Mouse (Mus musculus) C2C12 (cell line): ENCODE data around the gene C2. TPM values are rescaled to one million over a fixed set of nuclear protein-coding genes. Genes with fewer than 3 reads are reported as not detected.
A peak's percentile ranks its signal among the peaks of the same experiment; 100 is the strongest.

Source experiments
- H3K27me3 ChIP-seq: one replicate; pipeline ENCODE4 v1.6.1; 2011; ENCODE audit not compliant: control insufficient read depth, insufficient read depth, insufficient read length
- H3K36me3 ChIP-seq: one replicate; pipeline ENCODE4 v1.6.1; 2011; ENCODE audit not compliant: control insufficient read depth, insufficient read depth
- H3K4me3 ChIP-seq: one replicate; pipeline ENCODE4 v1.5.1; 2011; ENCODE audit warnings: mild to moderate bottlenecking, control low read depth; ENCODE audit not compliant: poor library complexity, insufficient read depth, severe bottlenecking
- H3K79me2 ChIP-seq: one replicate; pipeline ENCODE4 v1.6.1; 2011; ENCODE audit not compliant: control insufficient read depth, insufficient read depth
- H3K79me3 ChIP-seq: one replicate; pipeline ENCODE4 v1.6.1; 2011; ENCODE audit warnings: low read depth, control low read depth
- H3ac ChIP-seq: one replicate; pipeline ENCODE3; 2011; ENCODE audit warnings: low read depth; ENCODE audit not compliant: control insufficient read depth, insufficient read length
- CEBPB ChIP-seq: IDR thresholded peaks from one replicate; pipeline ENCODE4 v1.6.1; 2011; ENCODE audit warnings: low read depth, mild to moderate bottlenecking, control low read depth, moderate library complexity
- CTCF ChIP-seq: IDR thresholded peaks from one replicate; pipeline ENCODE4 v1.5.1; 2011; ENCODE audit not compliant: control insufficient read depth, insufficient read depth, insufficient read length
- FOSL1 ChIP-seq: IDR thresholded peaks from one replicate; pipeline ENCODE4 v1.8.0; 2011; ENCODE audit warnings: mild to moderate bottlenecking, low read length; ENCODE audit not compliant: poor library complexity, insufficient read depth, severe bottlenecking
- MAX ChIP-seq: IDR thresholded peaks from one replicate; pipeline ENCODE4 v1.6.1; 2011; ENCODE audit warnings: mild to moderate bottlenecking, control low read depth
- MYOD1 ChIP-seq: IDR thresholded peaks from one replicate; pipeline ENCODE4 v1.6.1; 2011; ENCODE audit warnings: low read depth; ENCODE audit not compliant: control insufficient read depth, insufficient read length
- MYOG ChIP-seq: IDR thresholded peaks from one replicate; pipeline ENCODE4 v1.6.1; 2011; ENCODE audit not compliant: control insufficient read depth, insufficient read length; ENCODE audit errors: extremely low read depth
- USF1 ChIP-seq: IDR thresholded peaks from one replicate; pipeline ENCODE4 v1.6.1; 2011; ENCODE audit warnings: low read depth, mild to moderate bottlenecking, control low read depth, moderate library complexity
- polyA plus RNA-seq: library from polyadenylated mRNA; unstranded; fragments of >200 nt; fragmentation: generic; extraction: Trizol; gene quantifications from one replicate; pipeline ENCODE4 v1.2.1, GENCODE M21; 2012; ENCODE audit warnings: missing spikeins

C2 gene
- polyA plus RNA-seq, 1 experiment: 0.32 TPM

DNA sequence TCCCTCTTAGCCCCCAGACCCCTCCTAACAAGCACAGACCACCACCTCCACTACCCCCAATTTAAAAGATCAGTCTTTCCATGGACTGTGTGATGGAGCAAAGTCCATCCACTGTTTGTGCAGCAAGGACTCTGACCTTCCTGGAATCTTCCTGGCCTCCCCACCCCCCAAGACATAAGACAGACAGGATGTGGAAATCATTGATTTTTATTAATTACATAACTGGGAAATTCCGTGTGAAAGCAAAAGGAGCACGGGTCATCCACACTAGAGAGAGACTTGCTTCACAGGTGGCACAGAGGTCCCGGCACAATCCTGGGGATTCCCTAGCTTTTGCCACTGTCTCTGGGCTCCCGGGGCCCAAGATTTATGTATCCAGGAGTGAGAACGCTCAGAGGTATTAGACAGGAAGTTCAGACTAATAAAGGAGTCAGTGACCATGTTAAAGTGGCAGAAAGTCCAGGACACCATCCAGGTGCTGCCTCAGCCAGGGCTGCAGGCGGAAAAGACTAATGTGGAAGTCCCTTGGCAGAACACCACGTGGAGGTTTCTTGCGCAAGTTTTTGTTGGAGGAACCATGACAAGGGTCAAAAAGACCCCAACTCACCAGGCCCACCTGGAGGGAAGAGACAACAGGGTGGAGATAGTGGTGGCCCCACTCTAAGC lies 35.5 kb downstream of the C2 start, which contains the start of gene Cfb:
Gene Cfb (minus strand): TSS at position 103 of the 666 bp plus-strand sequence.
- H3ac ChIP-seq: no peak within 1 kb of the TSS
- H3K27me3 ChIP-seq: peaks cover 25% of the 10 kb centered on the region
- no peaks in the 10 kb centered on the region for H3K79me3 ChIP-seq
- no peaks in the 10 kb centered on the region for H3K36me3 ChIP-seq
- no peaks in the 10 kb centered on the region for H3K79me2 ChIP-seq
- H3K4me3 ChIP-seq: no peak within 1 kb of the TSS
- TF ChIP-seq FOSL1 (no peak), MYOD1 (no peak), MYOG (no peak), CTCF (no peak), MAX (no peak), USF1 (no peak), CEBPB (no peak)

DNA sequence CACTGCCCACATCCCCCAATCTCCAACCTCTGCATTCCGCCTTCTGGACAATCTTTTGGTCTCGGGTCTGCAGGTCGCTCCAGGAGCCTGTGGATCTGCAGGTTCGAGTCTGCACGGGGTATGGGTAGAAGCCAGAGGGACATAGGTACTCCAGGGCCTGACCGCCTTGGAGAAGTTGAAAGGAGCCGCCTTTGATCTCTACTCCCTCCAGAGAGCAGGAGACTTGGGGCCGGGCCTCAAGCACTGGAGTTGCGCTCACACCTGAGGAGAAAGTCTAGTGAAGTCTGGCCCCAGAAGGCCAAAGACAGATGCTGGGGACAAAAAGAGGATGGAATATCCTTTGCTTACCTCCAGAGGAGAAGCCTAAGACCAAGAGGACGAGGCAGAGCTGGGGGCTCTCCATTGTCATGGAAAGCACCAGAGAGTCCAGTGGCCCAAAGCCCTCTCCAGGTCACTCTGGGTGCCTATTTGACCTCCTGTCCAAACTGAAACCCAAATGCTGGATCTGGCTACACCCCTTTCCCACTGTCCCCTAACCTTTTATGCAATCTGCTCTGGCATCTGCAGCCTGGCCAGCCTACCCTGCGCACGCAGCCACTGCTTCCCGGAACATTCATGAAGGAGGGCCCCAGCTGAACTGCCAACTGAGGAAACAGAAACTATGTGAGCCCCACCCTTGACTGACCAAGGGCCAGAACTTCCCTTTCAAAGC lies 36.2 kb downstream of the C2 start:
- peaks cover 5% of the 10 kb centered on the region for H3K36me3 ChIP-seq

DNA sequence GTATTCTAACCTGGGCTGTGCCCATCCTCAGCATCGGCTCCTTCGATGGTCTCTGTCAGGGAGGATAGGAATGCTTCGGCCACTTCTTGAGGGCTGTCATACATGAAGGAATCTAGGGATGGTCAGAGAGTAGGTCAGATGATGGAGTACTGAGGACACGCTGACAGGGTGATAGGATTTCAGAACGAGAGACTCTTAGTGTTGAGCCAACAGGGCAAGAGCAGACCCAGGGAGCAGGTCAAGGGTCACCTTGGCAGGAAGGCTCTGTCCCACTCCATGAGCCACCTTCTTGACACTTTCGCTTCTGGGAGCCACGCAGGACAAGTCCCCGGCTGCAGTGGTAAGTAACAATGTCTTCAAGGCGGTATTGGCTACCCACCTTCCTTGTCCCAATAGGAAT lies 37.6 kb downstream of the C2 start:
- Histone ChIP-seq H3K4me3 (no peak overlapping the region), H3K27me3 (peaks cover 25% of the 10 kb centered on the region), H3K79me2 (no peaks in the 10 kb centered on the region), H3ac (no peak overlapping the region), H3K36me3 (peaks cover 14% of the 10 kb centered on the region), H3K79me3 (no peaks in the 10 kb centered on the region)
- TF ChIP-seq CTCF (no peak), MYOG (no peak), MYOD1 (no peak), FOSL1 (no peak)

More for the DNA sequence above, 36.2 kb downstream of the C2 start:
- no peaks in the 10 kb centered on the region for H3K79me2 ChIP-seq
- no peak overlapping the region for H3K4me3 ChIP-seq
- H3ac ChIP-seq: no peak overlapping the region
- no peaks in the 10 kb centered on the region for H3K79me3 ChIP-seq
- TF ChIP-seq MYOG: no peak
- no peak for TF ChIP-seq MYOD1
- no peak for TF ChIP-seq CTCF
- no peak for TF ChIP-seq MAX
- TF ChIP-seq FOSL1: no peak
- TF ChIP-seq USF1: no peak
- no peak for TF ChIP-seq CEBPB
- peaks cover 25% of the 10 kb centered on the region for H3K27me3 ChIP-seq

DNA sequence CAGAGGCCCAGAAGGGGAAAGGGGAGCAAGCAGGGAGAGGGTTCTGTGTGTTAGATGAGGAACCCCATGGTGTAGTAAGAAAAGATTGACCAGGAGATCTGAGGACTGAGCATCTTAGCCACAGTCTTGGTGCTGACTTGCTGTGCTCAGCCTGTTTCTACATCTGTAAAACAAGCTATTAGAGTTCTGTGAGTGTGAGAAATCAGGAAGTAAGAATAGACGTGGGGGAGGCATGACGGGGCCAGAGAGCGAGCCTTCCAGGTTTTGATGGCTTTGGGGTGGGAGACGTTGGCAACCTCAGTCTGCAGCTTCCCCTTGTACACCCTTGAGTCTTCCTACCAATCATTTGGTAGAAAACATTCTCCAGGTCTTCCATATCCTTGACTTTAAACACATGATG lies 39.4 kb downstream of the C2 start:
- Histone ChIP-seq H3K4me3 (no peak overlapping the region), H3K27me3 (peaks cover 15% of the 10 kb centered on the region), H3K79me2 (no peaks in the 10 kb centered on the region), H3K36me3 (peaks cover 32% of the 10 kb centered on the region), H3ac (no peak overlapping the region), H3K79me3 (no peaks in the 10 kb centered on the region)
- TF ChIP-seq FOSL1 (no peak), CTCF (no peak), MAX (no peak), CEBPB (no peak), MYOD1 (no peak), USF1 (no peak), MYOG (no peak)

DNA sequence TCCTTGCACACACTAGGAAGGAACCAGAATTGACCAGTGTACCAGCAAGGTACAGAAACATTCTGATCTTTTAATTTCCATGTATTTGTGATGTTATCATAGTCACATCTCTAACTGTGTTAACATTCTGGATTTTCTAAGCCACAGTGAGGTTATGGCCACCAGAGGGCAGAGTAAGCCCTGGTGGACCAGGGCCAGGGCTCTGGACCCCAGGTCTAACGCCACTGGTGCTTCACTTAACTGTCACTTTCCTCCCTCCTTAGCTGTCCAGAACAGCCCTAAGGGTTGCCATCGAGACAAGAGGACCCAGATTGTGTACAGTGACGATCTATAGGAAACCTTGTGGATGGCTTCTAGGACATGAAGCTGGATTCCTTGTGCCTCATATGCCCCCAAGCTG lies 42.2 kb downstream of the C2 start:
- Histone ChIP-seq H3K27me3 (peaks cover 3% of the 10 kb centered on the region), H3K79me2 (peaks cover 17% of the 10 kb centered on the region), H3K79me3 (peaks cover 8% of the 10 kb centered on the region), H3K36me3 (peaks cover 51% of the 10 kb centered on the region), H3ac (no peak overlapping the region), H3K4me3 (no peak overlapping the region)
- TF ChIP-seq CTCF: peak; percentile 56
- TF ChIP-seq MYOD1: no peak

DNA sequence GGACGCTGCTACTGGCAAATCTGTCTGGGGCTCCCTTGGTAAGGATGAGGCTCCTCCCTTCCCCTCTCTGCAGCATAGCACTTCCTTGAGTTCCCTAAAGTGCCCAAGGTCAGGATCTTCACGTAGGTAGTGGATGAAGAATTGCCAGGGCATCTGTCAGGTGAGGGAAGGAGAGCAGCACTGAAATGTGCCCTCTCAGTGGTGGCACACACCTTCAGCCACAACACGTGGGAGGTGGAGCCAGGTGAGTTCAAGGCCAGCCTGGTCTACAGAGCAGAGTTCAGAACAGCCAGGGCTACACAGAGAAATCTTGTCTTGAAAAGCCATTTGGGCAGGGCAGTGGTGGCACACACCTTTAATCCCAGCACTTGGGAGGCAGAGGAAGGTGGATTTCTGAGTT lies 43.3 kb downstream of the C2 start:
- H3K4me3 ChIP-seq: no peak overlapping the region
- H3ac ChIP-seq: no peak overlapping the region
- peaks cover 12% of the 10 kb centered on the region for H3K79me3 ChIP-seq
- H3K36me3 ChIP-seq: peaks cover 51% of the 10 kb centered on the region
- peaks cover 25% of the 10 kb centered on the region for H3K79me2 ChIP-seq
- H3K27me3 ChIP-seq: no peaks in the 10 kb centered on the region
- TF ChIP-seq MYOG: no peak
